Mouse (Mus musculus) cortical plate, adult 2 months (tissue): ENCODE data around the gene Elf5.

Experiments used
- CTCF ChIP-seq: fragments of 200-500 bp; IDR thresholded peaks from 2 replicates; pipeline ENCODE4 v1.5.1; 2011; ENCODE audit warnings: mild to moderate bottlenecking, control low read depth, low read length; ENCODE audit not compliant: insufficient read depth; ENCODE audit errors: extremely low read depth
- POLR2A ChIP-seq: fragments of 200-500 bp; IDR thresholded peaks from 2 replicates; pipeline ENCODE4 v1.6.1; 2011; ENCODE audit warnings: mild to moderate bottlenecking, low read length, control low read depth; ENCODE audit not compliant: insufficient read depth; ENCODE audit errors: extremely low read depth

DNA sequence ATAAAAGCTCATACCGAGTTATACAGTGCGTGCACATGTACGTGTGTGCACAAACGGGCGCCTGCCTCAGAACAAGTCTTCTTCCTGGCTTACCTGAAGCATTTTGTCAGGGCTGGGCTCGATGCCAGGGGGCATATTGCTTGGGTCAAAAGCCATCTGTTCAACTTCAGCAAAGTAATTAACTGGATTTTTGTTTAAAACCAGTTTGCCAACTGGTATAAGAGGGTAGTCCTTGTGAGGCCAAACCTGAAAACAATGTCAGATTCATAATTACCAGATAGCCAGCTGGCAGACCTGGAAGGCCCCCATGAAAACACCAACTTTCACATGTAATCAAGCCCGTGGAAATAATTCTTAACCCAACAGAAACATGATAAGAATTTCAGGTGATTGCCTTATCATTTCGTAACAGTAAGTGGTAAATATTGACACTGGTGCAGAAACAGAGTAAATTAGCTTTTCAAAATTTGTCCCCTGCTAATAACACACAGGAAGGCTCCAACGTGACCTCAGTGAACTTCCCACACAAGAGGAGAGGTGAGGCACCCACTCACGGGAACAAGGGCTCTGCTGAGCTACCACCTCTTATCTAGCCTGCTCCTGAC is 55.6 kb downstream of the Elf5 start:
- no peak for TF ChIP-seq CTCF
- TF ChIP-seq POLR2A: no peak
